Mouse (Mus musculus) common myeloid progenitor, adult 5-6 weeks (primary cell): ENCODE data around the gene Mtch1. TPM values are rescaled to one million over a fixed set of nuclear protein-coding genes. Genes with fewer than 3 reads are reported as not detected.

Experiments used
- ATAC-seq: replicated peaks from 2 replicates; pipeline ENCODE4 v1.8.0; 2016; ENCODE audit warnings: low read depth, mild to moderate bottlenecking, moderate TSS enrichment, inconsistent platforms; ENCODE audit not compliant: poor library complexity, severe bottlenecking
- total RNA-seq: library from RNA; stranded (forward); fragments of 200-1000, 187-1606 nt; gene quantifications from 2 replicates; pipeline ENCODE4 v1.2.3, GENCODE M21; 2017

Gene Mtch1
- total RNA-seq, 1 experiment from 2014 or later = 76.6 TPM

- ATAC-seq = no peak
These were observed 65.3 kb downstream of the Mtch1 start for GRCm38 (mm10) chr17:29282216-29282952.

Other genes starting within 250 kb of the Mtch1 start
- 147 and 213 TPM in 2 replicates for gene Rab44, start 233.8 kb downstream of the Mtch1 start, total RNA-seq
- 0.64 and 0.87 TPM in 2 replicates for gene Cpne5, start 109.8 kb downstream of the Mtch1 start, total RNA-seq
- gene Ppil1, start 83.7 kb downstream of the Mtch1 start, total RNA-seq = 67.1 and 94.5 TPM in 2 replicates
- gene BC004004, start 79.1 kb downstream of the Mtch1 start, total RNA-seq = 51.3 and 77.8 TPM in 2 replicates
- 2.4 and 2.9 TPM in 2 replicates for gene Pi16, start 30.3 kb downstream of the Mtch1 start, total RNA-seq
- 23.9 and 39.0 TPM in 2 replicates for gene Fgd2, start 13.0 kb upstream of the Mtch1 start, total RNA-seq
- gene Pim1, start 142.8 kb upstream of the Mtch1 start, total RNA-seq = 205 and 249 TPM in 2 replicates
- not detected in 2 replicates for gene Gm17657, start 201.7 kb upstream of the Mtch1 start, total RNA-seq
- 7.0 and 9.6 TPM in 2 replicates for gene Tbc1d22b, start 201.9 kb upstream of the Mtch1 start, total RNA-seq
- 0.05 TPM in 1 of 2 replicates, not detected in the other for gene Tmem217, start 204.5 kb upstream of the Mtch1 start, total RNA-seq